Mouse (Mus musculus) left cerebral cortex, postnatal 14 days (tissue): ENCODE measurements around the gene Slc12a9. TPM values are rescaled to one million over a fixed set of nuclear protein-coding genes. Genes with fewer than 3 reads are reported as not detected.

Experiments used
- DNase-seq, 2 experiments: peaks; one replicate each; pipeline ENCODE4 v3.0.0; 2021 to 2022; ENCODE audit warnings: low spot score in 2 of 2, mixed read lengths in 1 of 2
- intact Hi-C: fragments of 180-260 bp; cut with DNase I; formaldehyde crosslinking; loops from one replicate; pipeline ENCODE4 v1.15.1; 2025
- total RNA-seq, 2 experiments: library from RNA; stranded (reverse); gene quantifications; 2 replicates each; pipeline ENCODE4 v1.2.3; 2021

The Slc12a9 gene
- total RNA-seq, 2 experiments from 2014 or later, result 23.7 to 28.0 TPM

DNA sequence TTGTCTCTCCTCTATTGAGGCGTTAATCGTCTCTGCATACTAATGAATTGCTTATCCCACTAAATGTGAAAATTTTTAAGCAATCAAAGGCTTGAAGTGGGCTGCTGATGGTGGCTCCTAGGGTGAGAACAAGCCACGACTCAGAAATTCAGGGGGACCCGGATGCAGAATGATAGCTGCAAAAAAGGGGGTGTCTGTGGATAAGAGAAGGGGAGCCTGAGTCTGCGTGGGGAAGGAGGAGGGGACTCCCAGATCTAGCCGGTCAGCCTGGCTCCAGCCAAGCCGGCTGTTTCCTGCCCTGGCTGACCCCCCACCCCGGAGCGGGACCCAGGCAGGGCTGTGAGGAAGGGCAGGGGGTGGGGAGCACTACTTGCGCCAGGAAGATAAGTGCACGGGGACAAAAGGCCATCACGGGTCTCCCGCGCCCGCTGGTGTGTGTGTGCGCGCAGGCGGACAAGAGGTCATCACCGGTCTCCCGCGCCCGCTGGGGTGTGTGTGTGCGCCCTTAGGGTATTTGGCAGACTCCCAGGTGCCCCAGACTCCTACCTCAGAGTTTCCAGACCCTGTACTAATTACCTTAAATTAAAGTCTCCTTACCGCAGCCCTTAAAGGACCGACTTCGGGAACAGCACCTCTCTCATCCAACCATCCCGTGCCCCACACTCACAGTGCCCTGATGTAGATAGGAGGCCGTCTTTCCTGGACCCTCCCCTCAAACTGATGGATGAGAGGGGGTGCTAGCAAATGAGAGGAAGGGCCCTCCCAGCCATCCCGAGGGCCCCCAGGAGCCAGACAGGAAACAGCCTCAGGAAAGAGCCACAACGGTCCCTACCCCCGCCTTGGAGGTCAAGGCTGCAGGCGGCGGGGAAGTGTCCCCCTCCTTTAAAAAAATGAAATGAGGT lies 15.3 kb upstream of the Slc12a9 start:
- intact Hi-C loops, result no loop called here
- no peak for DNase-seq

DNA sequence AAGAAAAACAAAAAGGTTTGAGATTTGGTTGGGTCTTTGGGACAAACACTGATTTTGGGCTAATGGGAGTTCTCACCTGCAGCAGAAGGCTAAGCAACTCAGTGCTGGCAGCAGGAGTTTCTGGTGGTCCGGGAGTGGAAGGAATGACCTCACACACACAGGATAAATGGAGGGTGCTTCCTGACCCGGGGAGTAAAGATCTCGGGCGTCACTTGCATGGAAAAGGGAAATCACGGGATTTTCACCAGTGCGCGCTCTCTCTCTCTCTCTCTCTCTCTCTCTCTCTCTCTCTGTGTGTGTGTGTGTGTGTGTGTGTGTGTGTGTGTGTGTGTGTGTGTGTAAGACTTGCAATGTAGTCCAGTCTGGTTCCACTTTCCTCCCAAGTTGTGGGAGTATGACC lies 14.5 kb upstream of the Slc12a9 start:
- intact Hi-C loops, result no loop called here

DNA sequence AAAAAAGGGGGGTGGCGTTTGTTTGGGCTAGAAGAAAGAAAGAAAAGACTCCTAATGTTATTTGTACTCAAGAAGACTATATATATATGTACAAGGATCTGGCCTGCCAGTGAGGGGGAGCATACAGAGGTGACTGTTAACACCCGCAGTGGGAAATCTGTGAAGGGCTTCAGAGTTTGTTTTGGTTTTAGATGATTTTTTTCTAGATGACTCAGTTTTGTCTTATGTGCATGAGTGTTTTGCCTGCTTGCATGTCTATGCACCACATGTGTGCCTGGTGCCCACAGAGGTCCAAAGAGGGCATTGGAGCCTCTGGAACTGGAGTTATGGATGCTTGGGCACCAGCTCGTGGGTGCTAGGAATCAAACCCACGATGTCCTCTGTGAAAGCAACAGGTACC lies 13.6 kb upstream of the Slc12a9 start:
- intact Hi-C loops, result no loop called here
- DNase-seq, result no peak

More for the DNA sequence above, 14.5 kb upstream of the Slc12a9 start:
- no peak for DNase-seq

DNA sequence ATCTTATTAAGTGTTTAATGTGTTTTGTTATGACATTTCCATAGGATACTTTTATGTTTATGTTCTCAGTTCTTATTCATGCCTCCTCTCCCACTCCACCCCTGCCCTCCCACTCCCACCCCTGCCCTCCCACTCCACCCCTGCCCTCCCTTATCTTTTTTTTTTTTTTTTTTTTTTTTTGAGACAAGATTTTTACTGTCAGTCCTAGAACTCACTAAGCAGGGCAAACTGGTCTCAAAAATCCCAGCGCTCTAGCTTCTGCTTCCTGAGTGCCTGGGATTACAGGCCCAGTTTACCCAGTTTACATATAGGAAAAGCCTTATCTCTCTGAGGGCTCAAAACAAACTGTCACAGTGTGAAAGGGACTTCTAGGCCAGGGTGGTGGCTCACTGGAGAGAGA lies 13.0 kb upstream of the Slc12a9 start:
- intact Hi-C loops, result no loop called here

DNA sequence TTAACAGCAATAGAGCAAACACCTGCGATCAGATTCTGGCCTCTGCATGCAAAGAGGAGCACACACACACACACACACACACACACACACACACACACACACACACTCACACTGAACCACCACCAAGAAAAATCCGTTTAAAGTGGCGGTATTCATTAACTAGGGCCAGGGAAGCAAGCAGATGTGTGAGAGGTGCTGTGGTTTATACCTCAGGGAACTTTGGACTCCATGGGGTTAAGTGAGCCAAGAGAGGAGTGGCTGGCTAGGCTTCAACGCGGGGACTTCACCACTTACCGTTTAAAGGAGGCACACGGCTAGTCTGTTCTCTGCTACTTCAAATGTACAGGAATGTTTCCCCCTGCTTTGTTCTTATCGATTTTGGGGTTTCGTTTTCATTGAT lies 12.4 kb upstream of the Slc12a9 start:
- intact Hi-C loops, result no loop called here
- no peak for DNase-seq

More for the DNA sequence above, 13.0 kb upstream of the Slc12a9 start:
- no peak for DNase-seq

DNA sequence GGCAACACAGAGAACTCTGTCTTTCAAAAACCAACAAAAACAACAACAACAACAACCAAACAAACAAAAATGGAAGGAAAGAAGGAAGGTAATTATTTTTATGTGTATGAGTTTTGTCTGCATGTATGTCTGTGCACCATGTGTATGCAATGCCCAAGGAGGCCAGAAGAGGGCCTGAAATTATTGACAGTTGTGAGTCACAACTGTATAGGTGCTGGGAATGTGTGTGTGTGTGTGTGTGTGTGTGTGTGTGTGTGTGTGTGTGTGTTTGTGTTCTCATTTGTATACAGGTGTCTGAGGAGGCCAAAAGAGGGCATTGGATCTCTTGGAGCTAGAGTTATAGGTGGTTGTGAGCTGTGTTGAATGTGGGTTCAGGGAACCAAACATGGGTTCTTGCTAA lies 10.5 kb upstream of the Slc12a9 start:
- intact Hi-C loops, result no loop called here
- DNase-seq, result no peak

DNA sequence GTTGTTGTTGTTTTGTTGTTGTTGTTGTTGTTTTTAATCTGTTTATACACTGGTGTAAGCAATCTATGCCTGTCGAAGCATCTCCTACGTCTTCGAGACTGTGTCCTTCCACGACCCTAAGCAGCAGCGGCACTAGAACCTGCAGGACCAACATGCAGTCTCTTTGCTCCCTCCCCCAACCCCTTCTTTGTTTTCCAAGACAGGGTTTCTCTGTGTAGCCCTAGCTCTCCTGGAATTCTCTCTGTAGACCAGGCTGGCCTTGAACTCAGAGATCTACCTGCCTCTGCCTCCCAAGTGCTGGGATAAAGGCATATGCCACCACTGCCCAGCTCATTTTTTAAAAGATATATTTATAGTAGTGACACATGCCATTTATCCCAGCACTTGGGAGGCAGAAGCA lies 10.0 kb upstream of the Slc12a9 start:
- no peak for DNase-seq
- intact Hi-C loops, result no loop called here

DNA sequence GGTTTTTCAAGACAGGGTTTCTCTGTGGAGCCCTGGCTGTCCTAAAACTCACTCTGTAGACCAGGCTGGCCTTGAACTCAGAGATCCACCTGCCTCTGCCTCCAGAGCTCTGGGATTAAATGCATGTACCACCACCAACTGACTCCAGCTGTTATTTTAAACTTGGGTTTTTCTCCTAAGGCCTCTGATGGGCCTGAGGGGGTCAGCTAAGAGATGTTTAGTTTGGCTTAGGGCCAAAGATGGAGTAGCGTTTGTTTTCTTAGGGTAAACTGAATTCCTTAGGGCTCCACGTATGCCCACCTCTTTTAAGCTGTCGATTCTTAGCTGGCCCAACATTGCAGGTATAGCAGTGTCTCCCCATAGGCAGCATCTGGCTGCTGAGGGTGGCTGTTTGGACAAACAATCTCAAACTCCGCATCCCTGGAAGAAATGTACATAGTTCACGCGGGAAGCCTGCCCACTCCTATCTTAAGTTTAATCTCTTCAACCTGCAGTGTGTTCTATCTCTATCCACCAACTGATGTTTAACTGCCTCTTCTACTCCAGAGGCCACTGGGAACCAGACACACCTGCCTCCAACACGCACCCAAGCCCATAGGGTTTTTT lies 9.1 kb upstream of the Slc12a9 start:
- intact Hi-C loops, result no loop called here
- DNase-seq, result no peak

DNA sequence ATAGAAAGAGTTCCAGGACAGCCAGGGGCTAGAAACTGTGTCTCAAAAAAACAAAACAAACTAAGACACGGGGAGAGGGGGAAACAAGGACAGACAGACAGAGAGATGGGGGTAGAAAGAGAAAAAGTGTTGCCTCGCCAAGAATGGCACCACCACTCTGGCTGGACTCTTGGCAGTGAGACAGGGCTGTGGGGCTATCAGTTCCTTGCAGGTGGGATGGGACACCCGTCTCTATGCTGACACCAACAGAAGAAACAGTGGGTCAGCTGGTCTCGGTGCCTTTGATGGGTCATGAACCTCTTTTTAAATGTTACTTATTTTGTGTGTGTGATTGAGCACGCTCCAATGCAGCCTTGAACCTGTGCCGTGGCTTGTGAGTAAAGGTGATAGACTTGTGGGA lies 6.8 kb upstream of the Slc12a9 start:
- intact Hi-C loops, result no loop called here

DNA sequence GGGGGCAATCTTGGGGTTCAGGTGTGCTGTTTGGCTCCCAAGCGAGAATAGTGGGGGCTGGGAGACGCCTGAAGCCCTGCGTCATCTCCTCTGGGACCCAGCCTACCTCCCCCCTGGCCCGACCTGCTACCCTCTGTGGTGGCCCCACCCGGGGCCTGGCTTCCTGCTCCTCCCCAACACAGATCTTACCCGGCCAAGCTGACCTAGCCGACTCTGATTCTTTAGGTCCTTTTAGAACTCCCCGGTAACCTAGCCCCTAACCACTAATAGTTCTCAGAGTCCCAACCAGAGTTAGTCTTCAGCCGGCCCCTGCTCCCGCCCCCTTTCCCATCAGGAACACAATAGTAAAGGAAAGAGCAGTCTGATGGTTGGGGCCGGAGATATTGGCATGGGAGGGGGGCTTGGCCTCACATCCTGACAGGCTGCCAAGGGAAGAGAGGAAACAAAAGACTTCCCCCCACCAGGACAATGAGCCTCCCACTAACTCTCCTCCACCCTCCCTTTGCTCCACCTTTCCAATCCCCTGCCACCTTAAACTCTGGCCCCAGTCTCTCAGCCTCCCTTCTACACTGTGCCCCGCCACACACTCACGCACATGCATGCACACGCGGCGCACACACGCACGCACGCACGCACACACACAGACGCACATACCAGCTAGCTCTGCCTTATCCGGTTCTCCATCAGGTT lies 6.0 kb upstream of the Slc12a9 start:
- DNase-seq, result peak in 1 of 2 experiments; percentile 22
- intact Hi-C loops, result loop anchor here (2.0 kb wide), 1 partner anchor 163 kb away; the partner anchor contains the start of gene Pop7

More for the DNA sequence above, 6.8 kb upstream of the Slc12a9 start:
- DNase-seq, result no peak

DNA sequence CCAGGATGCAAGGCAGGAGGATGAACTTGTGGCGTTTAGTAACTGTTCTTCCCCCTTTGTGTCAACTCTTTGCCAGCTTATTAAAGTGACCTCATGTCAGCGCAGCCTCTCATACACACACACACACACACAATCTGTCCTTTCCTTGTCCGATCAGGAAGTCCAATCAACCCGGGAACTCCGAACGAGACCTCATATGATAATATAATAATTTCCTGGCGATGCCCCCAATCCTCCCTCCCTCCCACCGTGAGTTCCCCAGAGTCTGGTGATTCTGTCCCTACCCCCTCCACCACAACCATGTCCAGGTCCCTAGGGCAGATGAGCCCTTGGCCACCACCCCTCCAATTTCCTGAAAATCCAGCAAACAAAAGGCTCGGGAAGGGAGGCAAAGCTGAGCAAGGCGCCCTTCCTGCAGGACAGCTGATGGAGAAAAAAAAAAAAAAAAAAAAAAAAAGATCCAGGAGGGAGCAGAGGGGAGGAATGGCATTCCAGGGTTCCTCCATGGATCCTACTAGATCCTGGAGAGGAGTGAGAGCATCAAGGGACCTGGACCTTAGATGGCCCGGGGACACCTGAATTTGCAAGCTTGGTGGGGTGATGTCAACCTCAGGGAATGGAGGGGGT lies 5.4 kb upstream of the Slc12a9 start:
- no peak for DNase-seq
- intact Hi-C loops, result loop anchor here (2.0 kb wide), 1 partner anchor 164 kb away; the partner anchor contains the start of gene Pop7

DNA sequence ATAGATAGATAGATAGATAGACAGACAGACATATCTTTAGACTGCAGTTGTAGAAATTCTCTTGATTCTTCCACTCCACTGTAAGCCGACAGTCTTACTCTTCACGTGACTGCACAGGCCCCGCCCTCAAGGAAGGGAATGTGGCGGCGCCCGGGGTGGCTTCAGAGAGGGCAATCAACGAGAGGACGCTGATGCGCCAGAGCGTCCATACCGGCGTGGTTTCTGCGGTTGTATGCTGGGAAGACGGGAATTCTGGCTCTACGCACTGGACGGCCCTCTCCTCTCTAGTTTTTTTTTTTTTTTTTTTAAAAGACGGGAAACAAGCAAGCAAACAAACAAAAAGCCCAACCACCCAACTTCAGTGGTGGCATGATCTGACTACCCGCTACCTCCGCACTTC lies 4.9 kb upstream of the Slc12a9 start:
- intact Hi-C loops, result loop anchor here (2.0 kb wide), 1 partner anchor 165 kb away; the partner anchor contains the start of gene Pop7
- peak; percentile 90 to 91 for DNase-seq

DNA sequence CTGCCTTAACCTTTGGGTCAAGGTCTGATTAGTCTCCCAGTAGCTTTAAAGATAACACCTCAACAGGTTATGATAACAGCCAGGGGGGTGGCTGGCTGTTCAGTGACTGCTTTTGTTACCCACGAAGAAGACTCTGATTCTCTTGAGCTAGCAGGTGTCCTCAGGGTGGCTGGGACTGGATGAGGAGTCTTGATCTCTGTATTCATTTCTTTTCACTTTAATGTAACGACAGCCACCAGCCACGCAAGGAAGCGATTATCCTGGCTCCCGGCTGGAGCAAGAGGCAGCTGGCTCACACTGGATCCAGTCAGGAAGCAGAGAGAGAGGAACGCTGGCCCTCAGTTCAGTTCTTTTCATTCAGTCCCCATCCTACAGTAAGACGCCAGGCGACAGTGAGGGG lies 3.8 kb upstream of the Slc12a9 start:
- intact Hi-C loops, result no loop called here
- DNase-seq, result no peak

DNA sequence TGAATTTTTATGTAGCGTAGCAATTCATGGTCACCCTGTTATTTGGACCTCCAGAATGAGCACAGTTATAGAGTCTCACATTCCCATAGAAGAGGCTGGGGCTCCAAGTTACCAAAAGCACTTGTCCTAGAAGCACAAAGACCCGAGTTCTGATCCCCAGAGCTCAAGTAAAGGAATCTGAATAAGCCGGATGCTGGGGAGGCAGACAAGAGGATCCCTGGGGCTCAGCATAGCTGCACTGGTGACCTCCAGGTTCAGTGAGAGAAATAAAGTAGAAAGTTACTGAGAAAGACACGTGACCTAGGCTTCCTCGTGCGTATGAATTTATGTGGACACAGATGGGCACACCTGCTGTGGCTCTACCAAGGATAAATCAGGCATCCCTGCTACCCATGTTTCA lies 1.7 kb upstream of the Slc12a9 start:
- intact Hi-C loops, result no loop called here

DNA sequence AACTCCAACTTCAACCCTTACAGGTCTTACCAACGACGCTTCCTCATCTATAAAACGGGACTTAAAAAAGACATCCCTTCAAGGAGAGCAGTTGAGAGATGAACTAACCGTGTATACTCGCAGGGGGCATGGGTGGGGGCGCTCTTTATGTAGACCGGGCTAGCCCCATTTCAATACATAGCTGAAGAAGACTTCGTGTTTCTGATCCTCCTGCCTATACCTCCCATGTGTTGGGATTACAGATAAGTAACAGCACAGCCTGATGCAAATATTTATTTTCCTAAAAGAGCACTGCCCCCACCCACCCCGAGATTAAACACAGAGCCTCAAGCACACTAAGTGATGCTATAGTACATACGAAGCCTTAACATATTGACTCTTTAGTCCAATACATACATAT lies 920 bp upstream of the Slc12a9 start:
- DNase-seq, result no peak
- intact Hi-C loops, result no loop called here

More for the DNA sequence above, 1.7 kb upstream of the Slc12a9 start:
- DNase-seq, result no peak

DNA sequence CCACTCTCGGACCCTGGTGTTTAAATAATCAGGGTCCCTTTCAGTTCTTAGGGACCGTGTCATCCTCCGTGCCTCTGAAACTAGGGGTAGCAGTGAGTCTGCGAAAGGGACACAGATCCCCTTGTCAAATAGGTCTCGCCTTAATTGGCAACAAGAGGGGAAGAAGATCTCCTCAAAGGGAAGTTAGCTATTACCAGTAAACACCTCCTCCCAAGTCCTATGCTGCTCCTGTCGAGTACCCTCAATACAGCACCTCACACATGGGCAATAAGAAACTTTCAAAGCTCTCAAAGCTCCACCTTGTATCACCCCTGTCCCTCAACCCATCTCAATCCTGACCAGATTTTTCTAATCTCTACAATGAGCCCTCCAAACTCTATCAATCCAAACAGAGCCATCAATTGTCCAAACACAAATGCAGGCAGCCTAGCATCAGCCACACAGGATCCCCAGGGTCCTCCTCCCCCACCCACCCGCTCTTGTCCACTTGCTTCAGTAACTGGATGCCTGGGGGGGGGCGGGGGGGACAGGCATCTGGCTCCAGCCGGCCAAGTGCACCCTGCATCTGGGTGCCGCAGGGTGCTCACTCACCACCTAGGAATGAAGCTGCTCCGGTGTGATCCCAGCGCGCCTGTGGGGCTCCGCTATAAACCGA lies 413 bp downstream of the Slc12a9 start:
- DNase-seq, result no peak
- intact Hi-C loops, result no loop called here

DNA sequence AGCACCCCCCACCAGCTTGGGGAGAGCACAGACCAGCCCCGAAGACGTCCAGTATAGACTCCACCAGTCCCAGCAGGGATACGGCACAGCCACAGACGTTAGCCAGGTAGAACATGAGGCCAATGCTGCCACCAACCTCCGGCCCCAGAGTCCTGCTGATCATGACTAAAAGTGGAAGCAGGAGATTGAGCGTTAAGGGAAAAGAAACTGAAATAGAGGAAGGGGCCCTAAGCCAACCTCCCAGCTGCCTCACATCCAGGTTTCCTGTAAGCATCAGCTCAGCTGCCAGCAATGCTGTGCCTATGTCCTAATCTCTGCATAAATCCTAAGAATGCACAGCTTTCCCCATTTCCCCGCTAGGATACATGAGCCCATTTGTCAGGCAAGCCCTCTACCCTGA lies 2.5 kb downstream of the Slc12a9 start:
- intact Hi-C loops, result no loop called here
- no peak for DNase-seq

DNA sequence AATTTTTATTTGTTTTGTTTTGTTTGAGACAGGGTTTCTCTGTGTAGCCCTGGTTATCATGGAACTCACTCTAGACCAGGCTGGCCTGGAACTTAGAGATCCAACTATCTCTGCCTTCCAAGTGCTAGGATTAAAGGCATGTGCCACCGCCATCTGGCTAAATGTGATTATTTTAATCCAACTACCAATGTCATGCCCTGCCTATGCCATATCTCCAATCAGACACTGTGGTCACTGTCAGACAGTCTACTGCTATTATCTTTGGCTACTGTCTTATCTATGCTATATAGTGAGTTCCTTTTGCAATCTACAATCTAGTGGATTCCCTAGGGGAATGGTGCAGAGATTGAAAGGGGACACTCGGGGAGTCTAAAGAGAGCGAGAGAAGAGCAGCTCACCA lies 12.4 kb downstream of the Slc12a9 start:
- intact Hi-C loops, result no loop called here
- no peak for DNase-seq

DNA sequence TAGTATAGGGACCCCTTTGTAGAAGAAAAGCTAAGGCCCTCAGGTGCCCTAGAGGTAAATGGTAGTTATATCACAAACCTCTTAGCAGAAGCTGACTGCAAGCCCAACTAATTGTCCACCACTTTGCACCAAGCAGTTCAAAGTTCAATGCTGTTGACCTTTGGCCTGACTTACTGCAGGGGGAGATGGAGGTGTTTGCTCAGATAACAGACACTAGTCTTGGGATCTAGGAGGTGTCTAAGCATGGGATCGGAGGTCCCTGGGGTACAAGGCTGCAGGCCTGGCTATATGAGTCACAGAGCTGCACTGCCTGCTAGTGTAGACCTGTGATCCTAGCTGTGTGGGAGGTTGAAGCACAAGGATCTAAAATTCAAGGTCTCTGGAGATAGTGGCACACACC lies 14.8 kb downstream of the Slc12a9 start:
- intact Hi-C loops, result no loop called here
- DNase-seq, result no peak
